Mouse (Mus musculus) E14TG2a.4 (cell line): ENCODE results near the gene Osbpl7.

Experiments used
- CTCF ChIP-seq: conservative IDR thresholded peaks from 2 replicates; pipeline ENCODE4 v1.5.1; 2014; ENCODE audit warnings: low read length
- NANOG ChIP-seq: IDR thresholded peaks from 2 replicates; pipeline ENCODE4 v1.6.1; 2014; ENCODE audit warnings: borderline replicate concordance, low read length, mixed read lengths
- POU5F1 ChIP-seq: IDR thresholded peaks from 2 replicates; pipeline ENCODE4 v1.6.1; 2014; ENCODE audit warnings: low read length, borderline replicate concordance

GRCm38 (mm10) chr11:97082977-97083376 is 32.5 kb downstream of the Osbpl7 start:
- TF ChIP-seq CTCF (peak; percentile 75), NANOG (no peak), POU5F1 (no peak)
